Comparison of ENCODE assay signal across 9 mouse cellular contexts in genomic region chr6:142884128-142884527, GRCm38 (mm10).
DNase-seq lines count a peak whose midpoint lies in the region; ATAC-seq lines count a peak whose summit lies in the region.
"Had no signal": no experiment of that assay in that cellular context is flagged by ENCODE, and none has a peak within 500 bp of the region (broad histone marks: within the 10 kb centered on the region; RNA-seq: fewer than 3 reads in every experiment).

No protein-coding gene starts in this region.

- peak overlapping the region; percentile 7; the same call in 1 of the 2 replicates for H3K27ac ChIP-seq in kidney, embryonic 16.5 days (ENCODE audit: low read length)
- no peak overlapping the region for H3K27ac ChIP-seq in midbrain, embryonic 16.5 days (ENCODE audit: low read length)

- no peaks in the 10 kb centered on the region for H3K27me3 ChIP-seq in kidney, embryonic 16.5 days (ENCODE audit: insufficient read depth, low read length)
- no peaks in the 10 kb centered on the region for H3K27me3 ChIP-seq in midbrain, embryonic 16.5 days (ENCODE audit: control insufficient read depth, insufficient read depth, low read depth, low read length)

- peak; percentile 31 for DNase-seq in adrenal gland, postnatal 14 days
- no peak for DNase-seq in adrenal gland, adult 18-20 months (ENCODE audit: low spot score in 2 of 2)
- DNase-seq in CD8-positive naive resting alpha-beta T cell, adult 2 months (ENCODE audit: low read depth in 2 of 2, low spot score in 2 of 2), result peak; percentile 49 to 73
- DNase-seq in spleen, postnatal 10 days (ENCODE audit: low spot score in 2 of 2), result peak; percentile 23 to 75
- DNase-seq in layer of hippocampus, adult 8-10 months (ENCODE audit: low spot score in 2 of 2), result no peak
- no peak for DNase-seq in heart, adult 8-10 months (ENCODE audit: low spot score)
- DNase-seq: cerebellum, adult 11 months had no signal

- H3K4me1 ChIP-seq in kidney, embryonic 16.5 days (ENCODE audit: insufficient read depth, low read length), result peaks cover 13% of the 10 kb centered on the region
- 0 out of 2 replicates have a peak, but pooled peaks cover 3% of the 10 kb centered on the region for H3K4me1 ChIP-seq in midbrain, embryonic 16.5 days (ENCODE audit: control insufficient read depth, insufficient read depth, low read length)

- 65% methylated on average over 9 of the region's 9 CpGs for WGBS in kidney, embryonic 16.5 days
- 61% methylated on average over 9 of the region's 9 CpGs for WGBS in midbrain, embryonic 16.5 days

- no peak overlapping the region for H3K4me2 ChIP-seq in kidney, embryonic 16.5 days (replicated peaks; ENCODE audit: low read depth, low read length)
- no peak overlapping the region for H3K4me2 ChIP-seq in midbrain, embryonic 16.5 days (ENCODE audit: low read length)

- H3K4me3 ChIP-seq in kidney, embryonic 16.5 days (ENCODE audit: low read length), result no peak overlapping the region
- H3K4me3 ChIP-seq in midbrain, embryonic 16.5 days (ENCODE audit: low read depth, low read length), result no peak overlapping the region

- H3K9ac ChIP-seq in kidney, embryonic 16.5 days (replicated peaks; ENCODE audit: low read length), result no peak overlapping the region
- no peak overlapping the region for H3K9ac ChIP-seq in midbrain, embryonic 16.5 days (ENCODE audit: low read depth, low read length)

- H3K36me3 ChIP-seq in kidney, embryonic 16.5 days (ENCODE audit: insufficient read depth, low read length), result no peaks in the 10 kb centered on the region
- H3K36me3 ChIP-seq in midbrain, embryonic 16.5 days (ENCODE audit: control insufficient read depth, insufficient read depth, low read length), result no peaks in the 10 kb centered on the region

- H3K9me3 ChIP-seq in kidney, embryonic 16.5 days (ENCODE audit: low read length), result no peaks in the 10 kb centered on the region
- H3K9me3 ChIP-seq in midbrain, embryonic 16.5 days (replicated peaks; ENCODE audit: control insufficient read depth, low read length, poor library complexity, severe bottlenecking), result no peaks in the 10 kb centered on the region

- ATAC-seq in kidney, embryonic 16.5 days (ENCODE audit: low FRiP score, low TSS enrichment), result peak; percentile 62
- no peak for ATAC-seq in midbrain, embryonic 16.5 days

Comparison
In these comparisons a context has a peak if more than half of its experiments do, and no peak if none do; other contexts are left out.
1. DNase-seq: peak in adrenal gland, postnatal 14 days (single experiment), CD8-positive naive resting alpha-beta T cell, adult 2 months (2 of 2) and spleen, postnatal 10 days (2 of 2); none in adrenal gland, adult 18-20 months (0 of 2), layer of hippocampus, adult 8-10 months (0 of 2) and heart, adult 8-10 months (single experiment).